Mouse (Mus musculus) fibroblast of lung, adult 2 months (primary cell): ENCODE results near the gene Laptm5.

Source experiments
- DNase-seq: peaks from one replicate; pipeline ENCODE4 v3.0.0-alpha.2; 2011; ENCODE audit warnings: low read depth

The Laptm5 gene

GRCm38 (mm10) chr4:130920951-130921693 lies 8.2 kb downstream of the Laptm5 start:
- no peak for DNase-seq

- no peak for DNase-seq
These were observed 9.1 kb downstream of the Laptm5 start for GRCm38 (mm10) chr4:130921986-130922385.

GRCm38 (mm10) chr4:130926274-130926673 lies 13.3 kb downstream of the Laptm5 start:
- no peak for DNase-seq

- DNase-seq, result no peak
These were observed 14.9 kb downstream of the Laptm5 start for GRCm38 (mm10) chr4:130927821-130928220.

- no peak for DNase-seq
These were observed 29.7 kb downstream of the Laptm5 start for GRCm38 (mm10) chr4:130942644-130943043.

- DNase-seq, result no peak
These were observed 31.2 kb downstream of the Laptm5 start, which contains the start of gene Matn1 for GRCm38 (mm10) chr4:130944112-130944511. Gene Matn1, plus strand, starts transcription at chr4:130944385.

GRCm38 (mm10) chr4:130944779-130945178 lies 31.9 kb downstream of the Laptm5 start:
- no peak for DNase-seq

- DNase-seq, result peak; percentile 4
These were observed 34.2 kb downstream of the Laptm5 start for GRCm38 (mm10) chr4:130947094-130947647.

- no peak for DNase-seq
These were observed 37.0 kb downstream of the Laptm5 start for GRCm38 (mm10) chr4:130949821-130950384.

GRCm38 (mm10) chr4:130952531-130952930 lies 39.6 kb downstream of the Laptm5 start:
- no peak for DNase-seq

GRCm38 (mm10) chr4:130957156-130957555 lies 44.2 kb downstream of the Laptm5 start:
- DNase-seq, result no peak

- no peak for DNase-seq
These were observed 45.9 kb downstream of the Laptm5 start for GRCm38 (mm10) chr4:130958812-130959211.

GRCm38 (mm10) chr4:130959678-130960077 lies 46.8 kb downstream of the Laptm5 start:
- no peak for DNase-seq

GRCm38 (mm10) chr4:130960118-130960734 lies 47.3 kb downstream of the Laptm5 start:
- peak; percentile 4 for DNase-seq

- no peak for DNase-seq
These were observed 58.4 kb downstream of the Laptm5 start for GRCm38 (mm10) chr4:130971278-130971677.

GRCm38 (mm10) chr4:130972421-130972829 lies 59.5 kb downstream of the Laptm5 start:
- DNase-seq, result no peak

GRCm38 (mm10) chr4:130973332-130974263 lies 60.7 kb downstream of the Laptm5 start:
- no peak for DNase-seq

GRCm38 (mm10) chr4:130978981-130979380 lies 66.1 kb downstream of the Laptm5 start:
- no peak for DNase-seq

- no peak for DNase-seq
These were observed 71.7 kb downstream of the Laptm5 start for GRCm38 (mm10) chr4:130984416-130985182.
